Mouse (Mus musculus) 416B (cell line): ENCODE measurements around the gene Loxl1.
A peak's percentile ranks its signal among the peaks of the same experiment; 100 is the strongest.

ENCODE experiments used
- DNase-seq: peaks from one replicate; pipeline ENCODE4 v3.0.0; 2011; ENCODE audit warnings: low read depth

Gene Loxl1

GRCm38 (mm10) chr9:58312944-58313359, at the start of gene Loxl1:
Loxl1 (minus strand) TSS chr9:58313186.
- DNase-seq = no peak

DNA sequence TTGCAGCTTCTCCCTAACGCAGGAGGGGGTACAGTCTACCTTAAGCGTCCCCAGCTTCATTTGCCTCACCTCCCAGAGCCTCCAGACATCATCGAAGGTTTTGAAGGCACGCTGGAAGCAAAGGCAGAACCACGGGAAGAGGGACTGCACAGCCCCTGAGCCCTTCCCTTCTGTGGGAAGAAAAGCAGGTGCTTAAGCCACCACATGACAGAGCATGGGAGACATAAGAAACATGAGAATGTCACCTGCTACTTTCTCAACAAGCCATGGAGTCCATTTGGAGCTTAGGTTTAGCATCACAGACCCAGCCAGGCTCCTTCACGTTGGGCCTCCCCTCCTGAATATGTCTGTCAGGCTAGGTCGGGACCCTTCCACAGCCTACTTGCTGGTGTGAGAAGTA, 49.0 kb upstream of the Loxl1 start:
- DNase-seq = no peak

DNA sequence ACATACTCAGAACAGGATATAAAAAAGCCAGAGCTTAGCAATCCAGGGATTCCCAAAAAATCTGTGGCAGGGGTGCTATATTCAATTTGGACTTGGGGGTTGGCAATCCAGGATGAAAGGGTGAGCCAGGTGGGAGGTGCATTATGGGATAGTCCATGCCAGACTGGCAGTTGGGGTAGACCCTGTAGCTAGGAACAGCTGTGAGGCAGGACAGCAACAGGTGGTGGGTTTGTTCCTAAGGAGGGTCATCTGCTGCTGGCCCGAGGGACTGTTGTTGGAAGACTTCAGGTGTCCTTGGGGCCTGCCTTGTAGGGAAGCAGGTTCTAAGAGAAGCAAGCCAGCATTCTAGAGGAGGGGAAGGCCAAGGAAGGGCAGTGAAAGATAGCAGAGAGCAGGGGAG, 48.4 kb upstream of the Loxl1 start:
- DNase-seq = no peak

DNA sequence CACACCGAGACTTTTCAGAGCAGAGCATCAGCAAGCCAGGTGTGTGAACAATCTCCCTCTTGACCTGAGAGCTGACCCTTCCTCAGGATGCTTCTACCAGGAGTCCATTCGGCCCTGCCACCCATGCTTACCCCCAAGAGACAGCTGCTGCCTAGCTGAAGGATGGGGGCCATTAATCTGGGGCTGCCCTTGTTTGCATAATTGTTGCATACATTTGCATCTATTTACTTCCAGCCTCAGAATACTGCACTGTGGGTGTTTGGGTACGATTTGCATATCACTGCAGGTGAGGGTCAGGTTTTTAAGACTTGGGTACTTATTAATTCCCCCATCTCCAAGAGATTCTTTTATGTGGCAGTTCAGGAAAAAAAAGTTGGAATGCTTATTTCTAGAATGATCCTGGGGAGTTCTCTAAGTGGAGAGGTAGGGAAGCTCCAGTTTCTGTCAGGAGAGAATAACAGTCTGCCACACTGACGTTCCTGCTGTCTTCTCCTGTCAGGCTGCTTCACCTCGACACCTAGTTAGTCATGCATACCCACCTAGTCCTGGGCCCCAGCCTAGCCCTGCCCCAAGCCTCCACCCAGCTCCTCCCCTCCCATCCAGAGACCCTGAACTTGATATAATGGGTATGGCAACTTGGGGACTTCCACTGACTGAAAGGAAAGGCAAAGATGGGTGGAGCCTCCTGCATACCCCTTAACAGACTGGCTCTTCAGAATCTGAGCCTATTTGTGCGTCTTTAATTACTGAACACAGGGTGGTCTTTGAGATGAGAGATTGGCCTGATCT, 42.5 kb upstream of the Loxl1 start:
- DNase-seq = no peak

- no peak for DNase-seq
Observed at GRCm38 (mm10) chr9:58354701-58355100, 41.7 kb upstream of the Loxl1 start.

DNA sequence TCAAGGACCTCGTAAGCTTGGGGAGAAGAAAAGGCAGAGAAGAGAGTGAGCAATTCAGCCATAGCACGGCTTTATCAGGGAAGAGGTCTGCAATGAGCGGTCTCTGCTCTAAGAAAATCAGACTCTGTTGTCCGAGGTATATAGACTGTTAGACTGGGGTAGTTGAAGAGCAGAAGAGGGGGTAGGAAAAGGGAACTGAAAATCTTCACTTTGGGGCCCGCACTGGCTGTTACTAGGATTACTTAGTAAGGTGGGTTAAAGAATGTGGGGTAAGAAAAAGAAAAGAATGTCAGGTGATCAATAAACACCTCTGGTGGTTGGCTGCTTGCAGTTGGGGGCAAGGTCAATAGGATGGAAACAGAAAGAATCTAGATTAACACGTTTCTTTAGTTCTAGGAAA, 40.2 kb upstream of the Loxl1 start:
- DNase-seq = no peak

- no peak for DNase-seq
Observed at GRCm38 (mm10) chr9:58347795-58348194, 34.8 kb upstream of the Loxl1 start.

GRCm38 (mm10) chr9:58346498-58346897, 33.5 kb upstream of the Loxl1 start:
- no peak for DNase-seq

- DNase-seq = no peak
Observed at GRCm38 (mm10) chr9:58345963-58346362, 33.0 kb upstream of the Loxl1 start.

- DNase-seq = peak; percentile 24
Observed at GRCm38 (mm10) chr9:58341795-58342194, 28.8 kb upstream of the Loxl1 start.

DNA sequence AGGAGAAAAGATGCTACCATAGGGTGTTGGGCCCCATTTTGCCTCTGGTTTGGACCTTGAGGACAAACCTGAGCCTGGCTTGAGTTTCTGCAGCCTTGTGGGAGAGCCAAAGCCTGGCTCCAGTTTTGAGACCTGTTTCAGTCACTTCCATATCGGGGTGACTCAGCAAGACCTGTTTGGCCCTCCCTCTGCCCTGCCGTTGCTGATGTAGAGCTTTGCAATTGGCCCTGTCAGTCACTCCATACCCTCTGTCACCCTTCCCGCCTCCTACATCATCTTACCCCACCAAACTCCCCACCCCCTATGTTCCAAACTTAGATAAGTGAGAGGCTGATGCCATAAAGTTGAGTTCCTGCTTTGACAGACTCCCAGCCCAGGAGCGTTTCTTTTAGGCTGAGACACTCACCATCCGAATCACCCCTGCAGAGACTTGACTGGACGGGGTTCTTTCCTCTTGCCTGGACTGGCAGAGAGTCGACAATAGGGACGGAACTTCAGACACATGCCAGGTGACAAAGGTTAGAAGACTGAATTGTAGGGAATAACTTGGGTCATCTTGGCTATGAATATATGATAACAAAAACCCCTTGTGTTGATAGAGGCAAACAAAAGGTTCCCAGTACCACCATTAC, 23.8 kb upstream of the Loxl1 start:
- DNase-seq = peak; percentile 50

DNA sequence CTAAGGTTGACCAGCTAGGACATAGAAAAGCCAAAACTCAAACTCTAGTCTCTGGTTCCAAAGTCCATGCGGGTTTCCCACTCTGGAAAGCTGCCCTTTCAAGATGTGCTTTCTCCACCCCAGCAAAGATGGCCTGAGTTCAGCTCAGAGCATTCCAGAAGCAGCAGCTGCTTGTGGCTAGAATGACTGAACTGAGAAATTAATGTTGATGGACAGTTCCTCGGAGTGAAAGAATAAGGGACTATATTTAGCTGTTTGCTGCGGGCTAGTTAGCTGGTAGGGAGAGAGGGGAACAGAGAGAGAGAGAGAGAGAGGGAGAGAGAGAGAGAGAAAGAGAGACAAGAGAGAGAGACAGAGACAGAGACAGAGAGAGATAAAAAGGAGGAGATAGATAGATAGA, 18.3 kb upstream of the Loxl1 start:
- no peak for DNase-seq

- DNase-seq = peak; percentile 42
Observed at GRCm38 (mm10) chr9:58330293-58330692, 17.3 kb upstream of the Loxl1 start.

GRCm38 (mm10) chr9:58327382-58327781, 14.4 kb upstream of the Loxl1 start:
- DNase-seq = no peak

DNA sequence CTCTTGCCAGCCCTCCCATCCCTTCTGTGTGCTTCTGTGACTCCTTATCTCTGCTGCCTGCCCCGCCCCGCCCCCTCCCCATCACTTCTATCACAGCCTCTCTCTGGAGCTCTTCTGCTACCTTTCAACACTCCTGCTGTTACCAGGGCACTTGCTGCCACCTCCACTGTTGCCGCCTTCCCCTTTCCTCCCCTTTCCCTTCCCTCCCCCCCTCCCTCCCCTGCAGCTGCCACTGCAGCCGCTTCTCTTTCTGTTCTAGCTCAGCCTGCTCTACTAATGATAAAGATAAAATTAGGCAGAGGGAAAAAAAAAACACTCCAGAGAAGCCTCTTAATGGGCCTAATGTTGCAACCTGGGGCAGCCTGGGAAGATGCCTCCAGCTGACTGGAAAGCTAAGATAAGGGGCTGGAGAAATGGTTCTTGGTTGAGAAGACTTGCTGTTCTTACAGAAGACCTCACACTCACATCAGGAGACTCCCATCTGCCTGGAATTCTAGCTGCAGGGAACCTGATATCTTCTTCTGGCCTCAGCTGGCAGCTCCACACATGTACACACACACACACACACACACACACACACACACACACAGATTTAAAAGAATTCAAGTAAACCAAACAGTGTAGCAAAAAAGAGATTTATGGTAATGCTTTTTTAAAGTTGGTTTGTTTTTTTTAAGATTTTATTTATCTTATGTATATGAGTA, 13.6 kb upstream of the Loxl1 start:
- DNase-seq = no peak

DNA sequence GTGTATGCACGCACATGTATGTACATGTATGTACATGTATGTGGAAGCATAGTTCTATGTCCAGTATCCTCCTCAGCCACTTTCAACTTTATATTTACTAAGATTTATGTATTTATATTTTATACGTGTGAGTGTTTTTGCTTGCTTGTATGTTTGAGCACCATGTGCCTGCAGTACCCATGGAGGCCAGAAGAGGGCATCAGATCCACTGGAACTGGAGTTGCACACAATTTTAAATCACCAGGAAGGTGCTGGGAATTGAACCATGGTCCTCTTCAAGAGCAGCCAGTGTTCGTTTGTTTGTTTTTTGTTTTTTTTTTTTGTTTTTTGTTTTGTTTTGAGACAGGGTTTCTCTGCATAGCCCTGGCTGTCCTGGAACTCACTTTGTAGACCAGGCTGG, 8.7 kb upstream of the Loxl1 start:
- DNase-seq = no peak

DNA sequence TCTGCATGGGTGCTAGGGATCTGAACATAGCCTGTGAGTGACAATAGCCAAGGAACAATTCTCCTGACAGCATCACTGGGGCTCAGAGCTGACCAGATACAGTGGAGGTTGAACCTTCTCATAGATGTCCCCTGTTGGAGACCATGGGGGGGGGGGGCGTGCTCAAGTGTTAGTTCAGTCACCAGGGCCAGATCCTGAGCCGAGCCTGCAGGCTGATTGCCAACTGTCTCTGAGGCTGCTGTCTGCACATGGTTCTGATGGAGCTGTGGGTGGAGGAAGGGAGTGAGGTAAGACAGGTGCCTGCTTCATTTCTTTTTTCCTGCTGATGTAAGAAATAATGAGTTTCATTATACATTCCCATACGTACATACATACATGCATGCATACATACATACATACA, 5.3 kb upstream of the Loxl1 start:
- DNase-seq = no peak

GRCm38 (mm10) chr9:58317381-58317780, 4.4 kb upstream of the Loxl1 start:
- DNase-seq = no peak

DNA sequence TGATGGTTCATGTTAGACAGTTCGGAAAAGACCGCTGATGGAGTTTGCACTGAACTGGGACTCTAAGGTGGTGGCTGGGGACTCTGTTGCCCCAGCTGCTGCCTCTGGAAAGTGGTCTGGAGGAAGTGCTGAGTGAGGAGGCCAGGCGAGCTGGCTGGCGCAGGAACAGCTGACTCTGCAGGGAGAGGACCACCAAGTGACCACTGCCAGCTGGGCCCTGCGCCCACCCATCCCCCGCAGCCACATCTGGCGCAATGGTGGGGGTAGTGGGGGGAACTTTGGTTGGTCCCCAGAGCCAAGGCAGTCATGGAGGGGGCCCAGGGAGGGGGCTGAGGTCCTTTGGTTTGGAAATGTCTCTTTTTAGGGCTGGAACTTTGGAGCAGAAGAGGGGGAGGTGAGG, 3.8 kb upstream of the Loxl1 start:
- DNase-seq = no peak

DNA sequence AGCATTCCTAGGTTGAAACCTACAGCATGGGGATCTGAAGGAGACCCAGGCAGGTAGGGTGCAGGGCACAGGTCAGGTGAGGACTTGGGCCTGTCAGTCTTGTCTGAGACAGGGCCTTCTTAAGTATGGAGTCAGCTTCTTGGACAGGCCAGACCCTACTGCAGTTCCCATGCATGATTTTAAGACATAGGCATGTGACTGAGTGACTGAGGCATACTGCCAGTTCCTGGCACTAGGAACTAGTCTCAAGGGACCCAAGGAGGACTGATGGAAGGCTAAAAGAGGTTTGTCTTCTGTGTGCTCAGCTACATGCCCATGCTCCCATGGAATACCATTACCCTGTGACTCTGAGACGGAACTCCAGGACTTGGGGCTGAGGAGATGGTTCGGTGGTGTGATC, 2.9 kb upstream of the Loxl1 start:
- no peak for DNase-seq

DNA sequence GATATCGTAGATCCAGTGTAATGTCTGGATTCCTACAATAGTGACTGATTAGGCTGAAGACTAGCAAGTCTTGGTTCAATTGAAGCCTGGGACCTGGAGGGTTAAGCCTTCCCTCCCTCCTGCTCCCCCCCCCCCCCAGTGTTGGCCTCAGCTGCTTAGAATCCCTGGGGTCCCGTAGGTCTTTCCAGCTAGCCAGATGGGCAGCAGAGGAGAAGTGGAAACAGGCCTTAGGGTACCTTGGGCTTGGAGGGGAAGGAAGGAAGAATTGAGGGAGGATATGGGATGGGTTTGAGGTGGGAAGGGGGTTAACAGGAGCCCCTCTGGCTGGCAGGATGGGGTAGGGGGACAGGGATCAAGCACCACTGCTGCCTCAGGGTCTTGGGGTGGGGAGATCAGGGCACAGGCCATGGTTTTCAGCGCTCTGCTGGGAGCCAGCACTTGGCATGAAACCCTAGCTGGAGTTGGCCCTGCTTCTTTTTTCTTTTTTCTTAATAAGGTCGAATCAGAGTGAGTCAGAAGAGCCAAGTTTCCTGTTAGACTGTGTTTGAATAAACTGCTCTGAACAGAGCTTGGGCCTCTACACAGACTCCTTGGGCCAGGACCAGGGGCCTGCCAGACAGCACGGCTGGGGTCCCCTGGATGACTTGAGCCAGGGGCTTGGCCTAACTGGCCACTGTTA, 1.8 kb upstream of the Loxl1 start:
- no peak for DNase-seq

DNA sequence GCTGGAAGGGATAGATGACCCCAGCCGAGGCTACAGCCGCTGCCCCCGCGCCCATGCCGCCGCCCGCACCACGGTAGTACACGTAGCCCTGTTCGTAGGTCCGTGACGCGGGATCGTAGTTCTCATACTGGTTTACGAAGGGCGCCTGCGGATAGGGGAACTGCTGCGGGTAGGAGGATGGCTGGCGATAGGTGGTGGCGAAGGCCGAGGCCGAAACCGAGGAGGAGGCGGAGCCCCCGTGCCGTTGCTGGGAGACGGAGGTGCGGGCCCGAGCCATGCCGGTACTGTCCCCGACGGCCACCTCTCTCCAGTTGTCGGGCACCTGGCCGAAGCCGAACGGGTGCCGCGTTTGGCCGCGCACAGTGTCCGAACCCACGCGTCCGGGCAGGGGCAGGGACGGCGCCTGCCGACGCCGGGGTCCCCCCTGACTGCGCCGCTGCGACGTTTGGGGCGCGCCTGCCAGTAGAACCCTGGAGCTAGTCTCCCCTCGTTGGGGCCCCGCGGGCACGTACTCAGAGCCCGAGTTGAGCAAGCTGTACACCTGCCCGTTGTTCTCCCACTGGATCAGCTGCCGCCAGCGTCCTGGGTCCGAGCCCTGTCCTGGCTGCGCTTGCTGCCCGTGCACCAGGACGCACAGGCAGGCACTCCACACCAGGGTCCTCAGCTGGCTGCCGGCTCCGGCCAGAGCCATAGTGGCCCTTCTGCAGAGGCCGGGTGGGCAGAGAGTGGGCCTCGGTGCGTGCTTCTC, 616 bp downstream of the Loxl1 start:
- DNase-seq = no peak
